Mouse (Mus musculus) midbrain, embryonic 11.5 days (tissue): ENCODE measurements at regions not wholly inside any gene's neighbourhood (a gene's known extent, or its start where the extent isn't known, plus 50 kb on each side); places are given as distances from the start of the nearest gene placed in this dataset.

ENCODE experiments used
- ATAC-seq: fragments of 200-750 bp; cut with Nextera tagmentation; 2 replicates; pipeline ENCODE4 v1.8.0; 2017; ENCODE audit warnings: moderate TSS enrichment, moderate library complexity; ENCODE audit not compliant: low FRiP score
- DNase-seq: peaks from one replicate; pipeline ENCODE4 v3.0.0; 2015; ENCODE audit warnings: low spot score; ENCODE audit errors: missing footprints
- H3K27ac ChIP-seq: fragments of 300-500 bp; sonication (generic); 2 replicates; pipeline ENCODE4 v1.5.1; 2014; ENCODE audit warnings: low read depth, low read length
- H3K27me3 ChIP-seq: fragments of 300-500 bp; sonication (generic); 2 replicates; pipeline ENCODE4 v1.6.1; 2014; ENCODE audit warnings: mild to moderate bottlenecking, low read length, moderate library complexity, mixed read lengths; ENCODE audit not compliant: control insufficient read depth, insufficient read depth
- H3K36me3 ChIP-seq: fragments of 300-500 bp; sonication (generic); 2 replicates; pipeline ENCODE4 v1.6.1; 2014; ENCODE audit warnings: mild to moderate bottlenecking, low read length, moderate library complexity, mixed read lengths; ENCODE audit not compliant: control insufficient read depth, insufficient read depth
- H3K4me1 ChIP-seq: fragments of 300-500 bp; sonication (generic); 2 replicates; pipeline ENCODE4 v1.6.1; 2014; ENCODE audit warnings: low read length; ENCODE audit not compliant: control insufficient read depth, insufficient read depth
- H3K4me2 ChIP-seq: fragments of 300-500 bp; sonication (generic); 2 replicates; pipeline ENCODE4 v1.6.1; 2014; ENCODE audit warnings: mild to moderate bottlenecking, moderate library complexity
- H3K4me3 ChIP-seq: fragments of 300-500 bp; sonication (generic); 2 replicates; pipeline ENCODE4 v1.5.1; 2014; ENCODE audit warnings: low read depth, low read length
- H3K9ac ChIP-seq: fragments of 300-500 bp; sonication (generic); 2 replicates; pipeline ENCODE4 v1.6.1; 2014; ENCODE audit warnings: low read length
- H3K9me3 ChIP-seq: fragments of 300-500 bp; sonication (generic); 2 replicates; pipeline ENCODE4 v1.6.1; 2016; ENCODE audit warnings: low read length; ENCODE audit not compliant: control insufficient read depth
- WGBS: fragments of 180-500 bp; shearing (Covaris S2); extraction: QIAGEN DNeasy Blood & Tissue Kit; methylation state at CpG from one replicate; pipeline ENCODE4 v1.1.7; 2014; 5-methylcytosine and 5-hydroxymethylcytosine counted together

DNA sequence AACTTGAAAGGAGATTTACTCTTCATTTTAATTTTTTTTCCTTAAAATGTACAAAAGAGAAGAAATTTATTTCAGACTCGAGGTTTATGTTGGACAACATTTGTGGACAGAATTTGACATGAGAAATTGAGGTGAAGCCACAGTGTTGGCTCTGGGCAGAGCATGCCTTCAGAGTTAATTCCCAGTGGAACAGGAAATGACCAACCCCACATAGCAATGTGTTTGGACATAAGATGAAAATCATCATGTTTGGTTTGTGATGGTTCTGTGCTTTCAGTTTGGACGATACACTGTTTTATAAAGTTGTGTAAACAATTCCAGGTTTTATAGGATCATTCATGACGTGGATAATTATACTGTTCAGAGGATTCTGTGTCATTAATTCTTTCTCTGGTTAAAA is 271.9 kb upstream of the Mettl25 start:
- no peaks in the 10 kb centered on the region for H3K27me3 ChIP-seq
- WGBS = 74% methylated on average over 3 of the region's 3 CpGs
- no peak for DNase-seq

DNA sequence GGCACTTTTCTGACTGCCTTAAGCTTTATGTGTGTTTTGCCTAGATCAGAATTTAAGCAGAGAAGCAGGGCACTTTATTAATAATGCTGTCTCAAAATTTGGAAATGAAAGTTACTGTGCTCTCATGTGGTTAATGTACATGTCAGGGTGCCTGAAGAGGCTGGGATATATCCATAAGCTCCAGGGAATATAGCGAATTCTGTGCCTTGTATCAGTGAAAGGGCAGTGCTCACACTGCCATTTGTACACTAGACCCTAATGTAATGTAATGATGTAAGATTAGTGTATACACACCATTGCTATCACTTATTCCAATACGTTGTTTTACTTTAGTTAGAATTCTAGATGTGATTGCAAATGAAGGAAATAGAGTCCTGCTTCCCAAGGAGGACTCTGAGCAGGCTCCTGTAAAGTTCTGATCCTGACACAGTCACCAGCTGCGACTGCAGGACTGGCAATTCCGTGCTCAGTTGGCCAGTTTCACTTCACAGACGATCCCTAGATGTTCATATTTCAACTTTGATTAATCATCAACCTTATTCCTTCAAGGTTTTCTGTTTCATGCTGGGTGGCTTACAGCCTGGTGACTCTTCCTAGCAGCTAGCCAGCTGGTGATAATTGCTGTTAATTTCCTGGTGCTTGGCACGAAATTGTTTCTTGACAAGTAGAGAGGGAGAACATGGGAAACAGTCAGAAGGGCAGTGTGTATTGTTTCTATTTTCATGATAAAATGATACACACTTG is 273.7 kb upstream of the Mettl25 start:
- H3K9ac ChIP-seq = no peak overlapping the region
- DNase-seq (no peak), ATAC-seq (no peak)
- no peaks in the 10 kb centered on the region for H3K36me3 ChIP-seq
- H3K27me3 ChIP-seq = no peaks in the 10 kb centered on the region
- H3K9me3 ChIP-seq = no peaks in the 10 kb centered on the region
- WGBS = 65% methylated on average over 6 of the region's 6 CpGs
- H3K4me2 ChIP-seq = no peak overlapping the region
- H3K4me1 ChIP-seq = no peaks in the 10 kb centered on the region
- H3K4me3 ChIP-seq = no peak overlapping the region
- H3K27ac ChIP-seq = no peak overlapping the region

More for the DNA sequence above, 271.9 kb upstream of the Mettl25 start:
- H3K9me3 ChIP-seq = no peaks in the 10 kb centered on the region
- no peak overlapping the region for H3K4me3 ChIP-seq
- ATAC-seq = no peak
- no peak overlapping the region for H3K9ac ChIP-seq
- no peaks in the 10 kb centered on the region for H3K4me1 ChIP-seq
- no peak overlapping the region for H3K4me2 ChIP-seq
- no peak overlapping the region for H3K27ac ChIP-seq
- H3K36me3 ChIP-seq = no peaks in the 10 kb centered on the region

- WGBS = 56% methylated on average over 2 of the region's 2 CpGs
- no peaks in the 10 kb centered on the region; the same call in 1 of the 2 replicates for H3K9me3 ChIP-seq
- no peaks in the 10 kb centered on the region for H3K27me3 ChIP-seq
- ATAC-seq = no peak
- no peak overlapping the region for H3K4me2 ChIP-seq
- no peaks in the 10 kb centered on the region for H3K4me1 ChIP-seq
- H3K9ac ChIP-seq = no peak overlapping the region
- H3K4me3 ChIP-seq = no peak overlapping the region
- DNase-seq = no peak
- H3K36me3 ChIP-seq = no peaks in the 10 kb centered on the region
- no peak overlapping the region for H3K27ac ChIP-seq
Measured at GRCm38 (mm10) chr10:106121826-106122225, 280.6 kb upstream of the Mettl25 start.

DNA sequence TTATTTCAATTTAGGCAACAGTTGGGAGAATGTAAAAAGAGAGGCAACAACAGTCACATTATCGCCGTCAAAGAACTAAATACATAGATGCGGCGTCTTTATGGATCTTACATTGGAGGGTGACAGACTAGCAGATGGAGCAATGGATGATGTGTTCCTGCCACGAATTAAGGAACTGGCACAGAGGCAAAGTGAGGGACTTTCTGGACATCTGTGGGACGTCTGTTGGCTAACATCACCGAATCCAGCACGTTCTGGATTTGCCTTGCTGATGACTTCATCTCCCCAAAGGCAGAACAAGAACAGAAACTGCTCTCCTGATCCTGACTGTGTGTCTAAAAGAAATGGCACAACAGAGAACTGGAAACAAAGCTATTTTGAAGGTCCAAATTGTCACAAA is 281.8 kb upstream of the Mettl25 start:
- no peak overlapping the region for H3K4me3 ChIP-seq
- H3K9ac ChIP-seq = no peak overlapping the region
- H3K27me3 ChIP-seq = no peaks in the 10 kb centered on the region
- H3K9me3 ChIP-seq = no peaks in the 10 kb centered on the region; the same call in 1 of the 2 replicates
- H3K27ac ChIP-seq = no peak overlapping the region
- 77% methylated on average over 8 of the region's 8 CpGs for WGBS
- ATAC-seq (no peak), DNase-seq (no peak)
- no peaks in the 10 kb centered on the region for H3K4me1 ChIP-seq
- no peaks in the 10 kb centered on the region for H3K36me3 ChIP-seq
- no peak overlapping the region for H3K4me2 ChIP-seq

- H3K4me3 ChIP-seq = no peak overlapping the region
- WGBS = 87% methylated on average over 3 of the region's 3 CpGs
- DNase-seq = no peak
Measured at GRCm38 (mm10) chr10:106172131-106172530, 298.0 kb upstream of the Ppfia2 start.

GRCm38 (mm10) chr10:106174433-106174832 is 295.7 kb upstream of the Ppfia2 start:
- H3K9ac ChIP-seq = no peak overlapping the region
- WGBS = 65% methylated on average over 1 of the region's 1 CpGs
- DNase-seq = no peak

More at GRCm38 (mm10) chr10:106172131-106172530, 298.0 kb upstream of the Ppfia2 start:
- Histone ChIP-seq H3K4me1 (no peaks in the 10 kb centered on the region), H3K9me3 (no peaks in the 10 kb centered on the region), H3K27ac (no peak overlapping the region), H3K4me2 (no peak overlapping the region), H3K27me3 (no peaks in the 10 kb centered on the region), H3K36me3 (no peaks in the 10 kb centered on the region), H3K9ac (no peak overlapping the region)
- no peak for ATAC-seq

DNA sequence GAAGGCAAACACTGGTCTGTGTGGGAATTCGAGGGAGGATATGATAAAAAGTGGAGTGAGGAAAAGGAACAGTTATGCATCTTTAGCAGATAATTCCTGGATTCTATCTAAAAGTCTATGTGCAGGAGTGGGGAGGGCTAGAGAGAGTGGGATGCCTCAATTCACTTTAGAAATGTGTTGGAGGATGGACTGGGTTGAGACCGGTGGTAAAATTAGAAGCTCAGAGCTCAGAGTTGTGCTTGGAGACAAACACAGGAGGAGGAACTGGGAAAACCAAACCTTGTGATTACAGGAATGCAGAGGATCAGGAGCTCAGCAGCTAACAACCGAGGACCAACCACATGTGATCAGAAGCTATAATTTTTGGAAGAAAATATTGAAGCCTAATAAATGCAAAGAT is 290.5 kb upstream of the Ppfia2 start:
- ATAC-seq = no peak
- no peak overlapping the region for H3K9ac ChIP-seq
- DNase-seq = no peak
- no peak overlapping the region for H3K27ac ChIP-seq
- no peaks in the 10 kb centered on the region for H3K9me3 ChIP-seq
- no peak overlapping the region for H3K4me2 ChIP-seq
- H3K36me3 ChIP-seq = no peaks in the 10 kb centered on the region
- 83% methylated on average over 3 of the region's 3 CpGs for WGBS
- no peaks in the 10 kb centered on the region for H3K27me3 ChIP-seq
- H3K4me3 ChIP-seq = no peak overlapping the region
- no peaks in the 10 kb centered on the region for H3K4me1 ChIP-seq

More at GRCm38 (mm10) chr10:106174433-106174832, 295.7 kb upstream of the Ppfia2 start:
- no peak for ATAC-seq
- Histone ChIP-seq H3K9me3 (no peaks in the 10 kb centered on the region), H3K4me1 (no peaks in the 10 kb centered on the region), H3K27me3 (no peaks in the 10 kb centered on the region), H3K27ac (no peak overlapping the region), H3K4me3 (no peak overlapping the region), H3K4me2 (no peak overlapping the region), H3K36me3 (no peaks in the 10 kb centered on the region)

DNA sequence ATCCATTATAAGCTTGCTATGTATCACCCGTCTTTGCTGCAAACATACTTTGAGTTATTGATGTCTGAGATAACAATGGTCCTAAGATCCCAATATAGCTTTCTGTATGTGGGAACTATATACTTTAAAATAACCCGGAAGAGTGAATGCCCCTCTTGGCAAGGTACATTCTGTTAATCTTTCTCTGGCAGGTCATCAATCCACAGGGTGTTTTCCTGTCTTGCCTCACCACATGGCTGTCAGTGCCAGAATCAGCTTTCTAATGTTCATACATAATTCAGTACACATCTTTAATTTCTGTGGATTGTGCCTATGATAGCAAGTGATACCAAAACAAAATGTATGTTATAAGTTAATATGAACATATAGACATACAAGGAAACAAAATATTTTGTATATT is 267.6 kb upstream of the Ppfia2 start:
- Histone ChIP-seq H3K4me2 (no peak overlapping the region), H3K4me1 (no peaks in the 10 kb centered on the region), H3K9me3 (no peaks in the 10 kb centered on the region), H3K9ac (no peak overlapping the region), H3K4me3 (no peak overlapping the region), H3K27ac (no peak overlapping the region), H3K27me3 (no peaks in the 10 kb centered on the region), H3K36me3 (no peaks in the 10 kb centered on the region)
- ATAC-seq = no peak
- WGBS = 81% methylated on average over 2 of the region's 2 CpGs
- DNase-seq = no peak

GRCm38 (mm10) chr10:106224251-106224650 is 245.9 kb upstream of the Ppfia2 start:
- no peak overlapping the region for H3K9ac ChIP-seq
- H3K36me3 ChIP-seq = no peaks in the 10 kb centered on the region
- H3K4me1 ChIP-seq = no peaks in the 10 kb centered on the region
- WGBS = 89% methylated on average over 3 of the region's 3 CpGs
- H3K27ac ChIP-seq = no peak overlapping the region
- H3K9me3 ChIP-seq = no peaks in the 10 kb centered on the region
- H3K4me3 ChIP-seq = no peak overlapping the region
- H3K27me3 ChIP-seq = no peaks in the 10 kb centered on the region
- no peak for ATAC-seq
- DNase-seq = no peak
- no peak overlapping the region for H3K4me2 ChIP-seq
